Mouse (Mus musculus) adrenal gland, postnatal 4 days (tissue): Measurements from ENCODE around the gene Hoxd13. TPM values are rescaled to one million over a fixed set of nuclear protein-coding genes. Genes with fewer than 3 reads are reported as not detected.

ENCODE experiments used
- DNase-seq, 2 experiments: peaks; one replicate each; pipeline ENCODE4 v3.0.0; 2021 to 2022; ENCODE audit warnings: low spot score in 2 of 2, mixed read lengths in 2 of 2
- total RNA-seq, 2 experiments: library from RNA; stranded (reverse); gene quantifications; 2 replicates each; pipeline ENCODE4 v1.2.3; 2021

Hoxd13 gene
- total RNA-seq, 2 experiments from 2014 or later = not detected

DNA sequence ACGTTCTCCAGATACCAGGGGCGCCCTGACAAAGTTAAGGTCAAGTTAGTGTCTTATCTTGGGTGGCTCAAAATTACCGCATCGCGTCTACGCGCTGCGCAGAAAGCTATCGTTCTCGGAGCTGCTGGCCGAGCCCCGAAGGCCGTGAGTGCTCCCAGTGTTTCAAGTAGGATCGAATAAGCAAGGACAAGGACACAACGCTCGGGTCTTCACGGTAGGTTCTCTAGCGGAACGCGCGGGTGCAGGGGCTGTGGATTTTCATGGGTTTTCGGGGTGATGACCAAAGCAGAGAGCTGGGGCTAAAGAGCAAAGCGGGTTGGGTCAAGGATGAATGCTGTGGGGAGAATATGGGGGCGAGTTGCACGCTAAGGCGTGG is 11.5 kb downstream of the Hoxd13 start:
- no peak for DNase-seq

DNA sequence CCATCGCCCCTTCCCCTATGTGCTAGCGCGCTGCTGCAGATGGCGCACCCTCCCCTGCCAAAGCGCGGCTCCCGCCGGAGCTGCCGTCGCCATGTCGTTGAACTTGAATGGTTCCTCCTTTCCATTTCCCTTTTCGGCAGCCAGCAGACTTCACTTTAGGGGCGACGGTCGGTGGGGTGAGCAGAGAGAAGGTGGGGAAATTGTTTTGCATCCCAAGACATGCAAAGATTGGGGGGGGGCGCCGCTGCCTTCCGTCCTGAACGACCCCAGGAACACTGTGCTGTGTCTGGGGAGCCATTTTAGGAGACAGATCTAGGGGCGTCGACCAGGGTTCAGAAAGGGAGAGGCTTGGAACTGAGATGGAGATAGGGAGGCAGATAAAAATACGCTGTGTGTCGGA is 11.9 kb downstream of the Hoxd13 start:
- DNase-seq = no peak

DNA sequence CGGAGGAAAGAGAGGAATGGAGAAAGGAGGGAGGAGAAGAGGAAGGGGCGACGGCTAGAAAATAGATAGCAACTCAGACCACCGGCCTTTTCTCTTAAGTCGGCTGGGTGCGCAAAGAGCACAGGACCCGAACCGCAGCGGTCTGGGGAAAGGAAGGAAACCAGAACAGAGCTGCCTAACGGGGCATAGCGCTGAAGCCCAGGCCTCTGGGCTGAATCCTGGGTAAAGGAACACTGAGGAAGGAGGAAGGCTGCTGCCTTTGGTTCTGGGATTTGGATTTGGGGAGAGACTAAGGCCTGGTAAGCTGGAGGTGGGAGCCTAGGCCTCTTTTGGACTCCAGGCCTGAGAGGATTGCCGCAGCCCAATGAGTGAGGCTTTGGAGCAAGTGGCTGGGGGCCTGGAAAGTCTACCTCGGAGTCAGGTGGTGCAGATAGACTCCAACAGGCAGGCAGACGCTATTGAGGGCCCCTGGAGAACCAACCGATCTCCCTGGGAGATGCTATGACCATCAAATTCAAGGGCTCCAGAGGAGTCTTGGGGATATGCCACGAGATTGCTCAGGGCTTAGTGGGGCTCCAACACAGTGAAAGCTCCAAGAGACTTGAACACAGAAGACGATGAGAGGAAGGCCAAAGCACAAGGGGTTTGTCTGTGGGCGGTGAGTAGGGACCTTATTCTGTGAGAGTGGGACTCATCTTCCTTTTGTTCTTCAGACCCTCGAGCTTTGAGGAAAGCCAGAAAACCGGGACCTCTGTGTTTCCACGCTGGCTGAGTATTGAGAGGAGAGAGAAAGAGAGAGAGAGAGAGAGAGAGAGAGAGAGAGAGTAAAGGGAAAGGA is 12.7 kb downstream of the Hoxd13 start:
- DNase-seq = no peak

DNA sequence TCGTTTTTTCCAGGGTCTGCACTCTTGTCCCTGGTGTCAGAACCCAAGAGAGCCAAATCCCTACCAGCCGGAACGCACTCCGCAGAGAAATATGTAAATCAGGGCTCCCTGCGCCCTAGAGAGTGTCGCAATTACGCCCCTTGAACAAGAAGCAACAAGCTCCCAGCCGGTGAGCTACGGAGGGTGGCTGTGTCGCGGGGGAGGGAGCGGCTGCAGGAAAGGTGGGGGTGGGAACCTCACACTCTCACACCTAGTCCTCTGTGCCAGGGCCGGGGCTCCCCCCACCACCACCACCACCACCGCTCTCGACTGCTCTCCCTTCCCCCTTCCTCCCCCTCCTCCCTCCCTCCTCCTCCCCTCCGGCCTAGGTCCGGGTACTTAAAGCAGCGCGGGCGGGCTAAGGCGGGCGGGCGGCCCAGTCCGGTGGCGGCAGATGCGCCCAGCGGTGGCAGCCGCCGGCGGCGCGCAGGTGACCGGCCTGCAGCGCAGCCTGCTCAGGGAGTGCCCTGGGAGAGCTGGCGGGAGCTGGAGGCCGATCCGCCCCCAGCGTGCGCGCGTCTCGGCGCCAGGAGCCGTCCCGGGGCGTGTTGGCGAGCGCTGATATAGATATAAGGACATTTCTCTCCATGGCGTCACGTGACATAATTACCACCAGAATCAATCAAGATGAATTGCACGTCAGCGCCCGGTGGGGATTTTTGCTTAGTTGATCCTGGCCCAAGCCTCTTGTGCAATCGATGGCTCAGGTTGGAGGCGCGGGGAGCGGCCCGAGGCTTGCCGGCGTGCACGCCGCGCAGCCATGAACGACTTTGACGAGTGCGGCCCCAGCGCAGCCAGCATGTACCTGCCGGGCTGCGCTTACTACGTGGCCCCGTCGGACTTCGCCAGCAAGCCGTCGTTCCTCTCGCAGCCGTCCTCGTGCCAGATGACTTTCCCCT is 13.8 kb downstream of the Hoxd13 start:
- DNase-seq = no peak

DNA sequence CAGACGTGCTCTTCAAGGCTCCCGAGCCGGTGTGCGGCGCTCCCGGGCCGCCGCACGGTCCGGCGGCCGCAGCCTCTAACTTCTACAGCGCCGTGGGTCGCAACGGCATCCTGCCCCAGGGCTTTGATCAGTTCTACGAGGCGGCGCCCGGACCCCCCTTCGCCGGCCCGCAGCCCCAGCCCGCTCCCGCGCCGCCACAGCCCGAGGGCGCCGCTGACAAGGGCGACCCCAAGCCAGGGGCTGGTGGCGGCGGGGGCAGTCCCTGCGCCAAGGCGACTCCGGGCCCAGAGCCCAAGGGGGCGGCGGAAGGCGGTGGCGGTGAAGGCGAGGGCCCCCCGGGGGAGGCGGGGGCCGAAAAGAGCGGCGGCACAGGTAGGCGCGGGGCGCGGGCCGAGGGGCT is 14.7 kb downstream of the Hoxd13 start:
- no peak for DNase-seq

DNA sequence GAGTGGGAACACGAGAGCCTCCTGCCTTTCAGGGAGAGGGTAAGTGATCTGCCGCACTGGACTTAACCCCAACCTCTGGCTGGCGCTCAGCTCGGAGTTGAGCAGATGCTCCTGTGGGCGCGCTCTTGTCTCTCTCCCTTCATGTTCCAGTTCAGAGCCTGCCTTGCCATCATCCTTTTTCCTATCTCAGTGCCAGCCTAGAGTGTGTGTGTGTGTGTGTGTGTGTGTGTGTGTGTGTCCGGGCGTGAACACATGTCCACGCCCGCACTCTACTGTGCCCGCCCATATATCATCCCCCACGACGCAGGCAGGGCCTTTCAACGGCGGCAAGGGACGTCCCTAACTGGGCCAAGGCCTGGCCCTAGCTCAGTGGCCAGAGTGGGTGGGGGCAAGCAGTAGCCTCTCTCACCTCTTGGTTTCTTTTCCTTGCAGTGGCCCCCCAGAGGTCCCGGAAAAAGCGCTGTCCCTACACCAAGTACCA is 15.4 kb downstream of the Hoxd13 start:
- DNase-seq = no peak

DNA sequence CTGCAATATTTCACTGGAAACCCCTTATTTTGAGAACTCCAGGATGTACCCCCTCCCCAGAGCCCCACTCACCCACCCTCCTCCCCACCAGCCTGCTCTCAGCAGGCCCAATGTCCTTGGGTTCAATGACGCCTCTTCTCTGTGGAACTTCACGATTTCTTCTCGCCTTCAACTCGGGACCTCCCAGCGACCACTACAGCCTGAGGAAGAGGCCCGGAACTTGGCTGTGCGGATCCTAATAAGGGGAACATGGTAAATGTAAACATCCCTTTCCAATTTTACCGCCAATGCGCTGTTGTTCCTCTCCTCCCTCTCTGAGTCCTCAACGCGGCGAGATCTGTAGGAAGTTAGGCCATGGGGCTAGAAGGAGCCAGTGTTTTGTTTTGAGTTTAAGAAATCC is 16.0 kb downstream of the Hoxd13 start:
- no peak for DNase-seq

DNA sequence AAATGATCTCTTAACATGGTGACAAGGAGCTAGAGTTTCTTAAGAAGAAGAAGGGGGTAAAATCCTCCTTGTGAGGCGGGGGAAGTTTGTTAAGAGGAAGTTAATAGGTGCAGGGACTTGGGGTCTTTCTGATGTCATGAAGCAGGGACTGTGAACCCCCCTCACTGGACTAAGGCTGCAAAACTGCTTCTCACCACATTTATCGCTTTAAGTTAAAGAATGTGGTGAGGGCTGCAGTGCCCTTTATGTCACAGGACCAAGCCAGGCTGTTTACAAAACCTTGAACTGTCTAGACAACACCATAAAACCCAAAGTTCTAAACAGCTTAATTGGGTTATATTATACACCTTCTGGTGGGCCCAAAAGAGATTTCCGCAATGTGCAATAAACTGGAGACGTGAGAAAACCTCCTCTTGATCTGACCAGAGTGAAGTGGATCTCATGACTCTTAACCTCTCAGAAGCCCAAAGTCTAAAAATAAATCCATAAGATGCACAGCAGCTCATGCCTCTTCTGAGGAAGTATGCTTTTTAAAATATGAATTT is 17.0 kb downstream of the Hoxd13 start:
- DNase-seq = no peak

DNA sequence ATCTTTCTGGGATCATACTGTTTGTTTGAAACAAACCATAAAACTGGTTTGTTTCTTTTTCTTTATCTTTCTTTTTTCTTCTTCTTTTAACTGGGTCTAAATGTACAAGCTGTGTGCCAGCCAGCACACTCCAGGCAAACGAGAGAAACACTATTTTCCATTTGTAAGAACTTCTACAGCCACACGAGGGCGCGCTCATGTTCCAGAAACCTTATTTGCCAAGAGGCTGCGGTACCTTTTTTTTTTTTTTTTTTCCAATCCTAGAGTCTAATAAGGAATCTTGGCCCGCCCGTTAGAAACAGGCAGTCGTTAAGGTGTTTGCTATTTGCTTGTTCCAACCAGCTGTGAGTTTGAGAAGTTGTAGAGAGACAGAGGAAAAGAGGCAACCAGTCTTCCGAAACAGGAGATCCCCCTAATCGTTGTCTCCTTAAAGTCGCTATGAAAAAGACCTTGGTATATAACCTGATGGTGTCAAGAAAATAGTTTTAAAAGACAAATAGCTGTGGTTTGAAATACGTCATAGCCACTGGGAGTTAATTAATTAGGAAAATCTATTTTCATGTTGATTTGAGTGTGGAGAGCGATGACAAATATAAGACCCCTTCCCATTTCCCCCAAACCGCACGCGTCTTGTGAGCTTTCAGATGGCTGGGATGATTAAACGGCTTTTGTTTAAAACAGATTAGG is 18.3 kb downstream of the Hoxd13 start:
- no peak for DNase-seq

DNA sequence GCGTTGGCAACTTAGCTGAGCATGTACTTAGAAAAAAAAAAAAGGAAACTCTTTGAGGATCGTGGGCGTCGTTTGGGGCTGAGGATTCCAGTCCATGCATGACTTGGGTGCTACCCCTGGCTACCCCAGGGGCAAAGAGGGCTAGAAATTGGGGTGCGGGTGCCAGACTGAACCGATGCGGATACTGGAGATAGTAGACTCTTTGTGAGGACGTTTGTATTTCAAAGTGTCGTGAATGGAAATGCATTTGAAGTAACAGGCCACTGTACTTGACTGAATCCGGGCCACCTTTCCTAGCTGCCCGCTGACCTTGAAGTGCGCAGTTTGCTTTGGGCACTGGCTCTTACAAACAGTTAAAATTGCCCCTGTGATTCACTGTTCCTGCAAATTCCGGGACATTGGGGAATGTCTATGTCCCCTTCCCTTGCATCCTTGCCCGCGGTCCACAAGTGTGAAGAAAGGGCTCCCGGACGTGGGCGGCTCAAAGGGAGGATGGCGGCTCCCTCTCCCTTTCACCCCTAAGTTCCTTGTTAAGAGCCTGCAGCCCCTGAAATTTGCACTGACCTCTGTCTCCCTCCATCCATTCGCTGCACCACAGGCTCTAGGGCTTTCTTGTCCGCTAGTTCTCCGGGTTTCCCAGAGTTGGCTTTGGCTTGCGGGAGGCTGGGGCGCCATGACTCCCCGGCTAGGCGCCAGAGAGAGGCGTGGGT is 19.0 kb downstream of the Hoxd13 start:
- DNase-seq = no peak

DNA sequence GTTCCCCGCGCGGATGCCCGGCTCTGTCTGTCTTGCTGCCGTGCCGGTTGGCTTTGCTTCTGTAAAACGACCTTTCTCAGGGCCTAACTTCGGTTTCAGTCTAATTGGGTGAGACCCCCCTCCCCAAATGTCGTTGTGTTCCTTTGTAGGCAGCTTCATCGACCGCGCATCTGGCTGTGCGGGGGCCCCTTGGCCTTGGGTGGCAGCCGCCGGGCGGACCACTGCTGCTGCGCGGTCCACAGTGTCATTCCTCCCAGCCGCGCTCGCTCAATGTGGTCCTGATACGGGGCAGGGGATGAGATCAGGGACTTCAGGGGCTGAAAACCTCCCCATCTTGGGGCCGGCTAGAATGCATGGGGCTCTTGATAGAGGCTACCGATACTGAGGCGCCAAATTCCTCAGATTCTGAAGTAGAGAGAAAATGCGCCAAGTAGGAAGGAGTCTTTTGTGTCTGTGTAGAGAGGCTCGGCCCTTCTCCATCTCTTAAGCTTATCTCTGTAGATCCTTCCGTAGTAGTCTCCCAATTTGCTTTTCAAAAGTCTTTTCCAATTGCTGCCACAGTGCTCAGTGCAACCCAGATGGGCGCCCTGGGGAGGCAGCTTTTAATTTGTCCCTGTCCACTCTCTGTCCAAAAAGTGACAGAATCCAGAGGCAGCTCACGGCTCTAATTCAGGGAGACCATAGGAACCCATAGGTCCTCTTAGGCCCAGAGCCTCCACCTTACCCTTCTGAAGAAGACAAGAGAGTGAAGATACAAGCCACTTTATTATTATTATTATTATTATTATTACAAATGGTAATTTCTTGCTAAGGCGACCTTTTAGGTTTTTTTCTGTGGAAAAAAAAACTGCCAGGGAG is 19.8 kb downstream of the Hoxd13 start:
- DNase-seq = no peak

DNA sequence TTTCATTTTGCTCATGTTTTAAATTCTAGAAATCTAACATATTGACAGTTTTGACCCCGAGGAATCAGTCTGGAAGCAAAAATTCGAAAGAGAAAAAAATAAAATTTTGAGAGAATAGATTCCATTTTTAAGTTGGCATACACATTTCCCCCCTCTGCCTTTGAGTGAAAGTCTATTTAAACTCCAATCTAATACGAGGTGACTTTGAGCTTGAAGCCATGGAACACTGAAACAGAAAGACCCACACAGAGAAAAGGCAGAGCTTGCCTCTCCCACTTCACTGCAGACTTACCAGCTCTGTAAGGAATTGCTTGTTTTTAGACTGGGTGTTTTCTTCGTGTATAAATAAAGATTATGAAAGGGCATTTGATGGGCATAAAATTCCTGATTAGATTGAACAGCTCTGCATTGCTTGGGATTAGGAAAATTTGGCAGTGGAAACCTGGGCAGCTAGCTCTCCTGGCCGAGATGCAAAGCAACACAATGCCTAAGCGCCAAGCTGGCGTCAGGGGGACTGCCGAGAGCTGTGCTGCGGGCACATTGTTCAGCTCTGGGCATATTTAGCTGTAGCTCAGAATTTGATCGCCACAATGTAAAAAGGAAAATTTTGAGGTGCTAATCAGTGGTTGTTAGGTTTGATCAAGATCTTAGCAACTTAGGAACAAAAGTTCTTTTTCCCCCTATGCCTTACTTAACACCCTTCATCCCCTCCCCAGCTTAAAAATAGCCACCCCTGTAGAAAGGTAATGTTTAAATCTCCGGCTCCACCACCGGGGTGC is 20.9 kb downstream of the Hoxd13 start:
- no peak for DNase-seq

DNA sequence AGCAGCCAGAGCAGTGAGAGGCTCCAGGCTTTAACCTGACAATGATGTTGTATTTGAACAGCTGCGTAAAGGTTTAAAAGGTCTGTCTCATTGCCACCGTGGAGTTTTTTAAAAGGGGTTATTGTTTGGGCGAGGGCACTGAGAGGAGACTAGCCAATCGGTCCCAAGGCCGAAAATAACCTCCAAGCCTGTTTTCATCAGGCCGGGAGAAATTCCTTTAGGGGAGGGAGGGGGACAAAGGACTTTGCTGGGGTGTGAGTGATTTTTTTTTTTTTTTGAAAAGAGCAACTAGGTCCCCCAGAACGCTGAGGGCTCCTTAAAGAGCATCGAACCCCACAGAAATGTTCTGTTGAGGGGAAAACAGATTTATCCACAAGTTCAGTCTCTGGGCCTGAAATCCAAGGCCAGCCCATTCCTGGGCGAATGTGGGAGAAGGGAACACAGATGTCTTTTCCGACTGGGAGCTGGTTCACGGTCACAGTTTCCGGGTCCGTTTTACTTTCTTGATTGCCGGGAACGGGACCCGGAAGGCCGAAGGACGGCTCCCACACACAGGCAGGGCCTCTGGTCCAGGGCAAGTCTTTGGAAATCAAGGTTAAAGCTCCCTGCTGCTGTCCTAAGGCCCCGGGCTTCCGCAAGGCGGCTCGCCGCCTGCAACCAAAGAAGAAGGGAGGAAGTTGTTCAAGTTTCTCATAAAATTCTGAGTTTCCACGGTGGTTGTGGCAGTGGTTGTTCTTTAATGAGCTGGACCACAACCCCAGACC is 21.6 kb downstream of the Hoxd13 start:
- DNase-seq = no peak

DNA sequence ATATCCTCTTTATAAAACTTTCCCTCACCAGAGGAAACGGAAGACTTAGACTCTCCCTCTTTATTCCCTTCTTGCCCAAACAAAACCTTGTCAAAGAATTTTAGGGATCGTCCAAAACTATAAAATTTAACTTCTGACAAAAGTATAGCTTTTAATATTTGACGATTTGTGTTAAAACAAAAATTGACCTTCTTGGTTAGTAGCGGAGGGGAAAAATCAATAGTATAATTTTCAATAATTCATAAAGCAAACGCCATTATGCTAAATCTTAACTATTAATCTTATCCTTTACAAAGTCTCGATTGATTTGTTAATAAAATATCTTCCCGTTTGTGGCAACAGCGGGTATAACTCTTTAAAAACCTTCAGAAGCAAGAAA is 22.2 kb downstream of the Hoxd13 start:
- no peak for DNase-seq

DNA sequence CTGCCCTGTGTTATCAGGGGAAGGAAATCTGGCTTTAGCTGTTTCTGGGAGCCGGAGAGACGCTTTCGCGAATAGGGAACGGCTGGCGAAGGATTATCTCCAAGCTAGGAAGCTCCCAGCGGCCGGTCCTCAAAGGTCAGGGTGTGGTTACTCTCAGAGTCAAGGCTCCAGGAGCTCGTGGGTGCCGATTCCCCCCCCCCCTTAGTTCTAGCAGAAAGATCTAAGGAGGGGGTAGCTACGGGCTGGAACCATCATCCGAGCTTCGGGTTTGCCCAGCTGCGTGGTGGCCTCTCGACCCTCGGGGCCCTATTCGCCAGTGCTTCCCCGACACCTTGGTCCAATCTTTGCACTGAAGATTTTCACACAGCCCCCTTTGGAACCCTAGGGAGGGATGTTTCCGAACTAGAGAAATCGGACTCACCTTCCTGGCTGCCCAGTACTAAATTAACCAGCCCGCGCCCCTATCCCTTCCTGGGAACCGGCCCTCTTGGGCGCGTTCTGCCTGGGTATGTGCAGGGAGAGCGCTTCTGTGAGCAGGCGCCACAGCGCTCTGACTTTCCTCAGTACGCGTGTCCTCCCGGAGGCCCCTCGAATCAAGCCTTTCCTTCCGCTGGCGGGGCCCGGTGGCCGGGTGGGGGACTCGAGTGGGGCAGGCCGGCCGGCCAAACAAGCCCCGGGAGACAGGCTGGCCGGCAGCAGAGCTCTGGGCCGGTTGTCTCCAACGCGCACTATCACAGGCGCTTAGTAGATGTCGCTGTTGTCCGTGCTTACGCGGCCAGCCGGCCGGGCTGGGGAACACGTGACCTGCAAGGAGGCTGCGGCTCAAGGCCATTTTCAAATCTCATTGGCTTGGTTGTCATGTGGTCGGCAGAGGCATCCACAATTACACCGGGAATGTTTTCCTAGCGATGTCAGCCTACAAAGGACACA is 23.2 kb downstream of the Hoxd13 start, which contains the start of gene Hoxd10:
Gene Hoxd10 (plus strand): TSS at position 903 of the 930 bp plus-strand sequence.
- no peak for DNase-seq

DNA sequence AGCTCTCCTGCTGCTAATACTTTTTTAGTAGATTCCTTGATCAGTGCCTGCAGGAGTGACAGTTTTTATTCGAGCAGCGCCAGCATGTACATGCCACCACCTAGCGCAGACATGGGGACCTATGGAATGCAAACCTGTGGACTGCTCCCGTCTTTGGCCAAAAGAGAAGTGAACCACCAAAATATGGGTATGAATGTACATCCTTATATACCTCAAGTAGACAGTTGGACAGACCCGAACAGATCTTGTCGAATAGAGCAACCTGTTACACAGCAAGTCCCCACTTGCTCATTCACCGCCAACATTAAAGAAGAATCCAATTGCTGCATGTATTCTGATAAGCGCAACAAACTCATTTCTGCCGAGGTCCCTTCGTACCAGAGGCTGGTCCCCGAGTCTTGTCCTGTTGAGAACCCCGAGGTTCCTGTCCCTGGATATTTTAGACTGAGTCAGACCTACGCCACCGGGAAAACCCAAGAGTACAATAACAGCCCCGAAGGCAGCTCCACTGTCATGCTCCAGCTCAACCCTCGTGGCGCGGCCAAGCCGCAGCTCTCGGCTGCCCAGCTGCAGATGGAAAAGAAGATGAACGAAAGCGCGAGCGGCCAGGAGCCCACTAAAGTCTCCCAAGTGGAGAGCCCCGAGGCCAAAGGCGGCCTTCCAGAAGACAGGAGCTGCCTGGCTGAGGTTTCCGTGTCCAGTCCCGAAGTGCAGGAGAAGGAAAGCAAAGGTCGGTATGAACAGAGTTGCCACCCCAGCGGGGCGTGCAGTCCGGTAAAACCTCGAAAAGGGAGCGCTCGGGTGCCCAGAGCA is 24.1 kb downstream of the Hoxd13 start:
- DNase-seq = no peak
